Mouse (Mus musculus) adrenal gland, adult 18-20 months (tissue): ENCODE results near the gene Homer3. TPM values are rescaled to one million over a fixed set of nuclear protein-coding genes. Genes with fewer than 3 reads are reported as not detected.

Experiments used
- DNase-seq, 2 experiments: peaks; one replicate each; pipeline ENCODE4 v3.0.0; 2021 to 2022; ENCODE audit warnings: low spot score in 2 of 2
- total RNA-seq, 2 experiments: library from RNA; stranded (reverse); gene quantifications; 1 replicate in 1 of 2; 2 replicates in 1 of 2; pipeline ENCODE4 v1.2.3; 2021

Gene Homer3
- total RNA-seq, 2 experiments from 2014 or later = 18.5 to 19.8 TPM

DNA sequence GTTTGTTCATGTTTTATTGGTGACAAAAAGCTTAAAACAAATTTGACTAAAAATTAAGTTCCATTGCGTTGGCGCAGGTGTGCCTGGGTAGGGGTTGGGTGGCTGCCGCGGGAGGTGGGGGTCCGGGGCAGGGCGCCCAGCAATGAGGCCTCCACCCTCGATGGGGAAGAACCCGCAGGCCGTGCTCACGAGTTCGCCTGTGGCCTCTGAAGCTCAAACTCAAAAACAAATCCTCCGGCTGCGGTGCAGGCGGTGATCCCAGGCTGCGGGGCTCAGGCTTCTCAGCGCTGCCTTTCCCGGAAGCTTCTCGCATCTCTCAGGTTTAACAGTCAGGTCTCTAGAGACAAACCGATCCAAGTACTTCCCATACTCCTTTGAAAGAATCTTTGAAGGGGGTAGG is 48.9 kb downstream of the Homer3 start:
- no peak for DNase-seq

GRCm38 (mm10) chr8:70332070-70332877 is 49.6 kb downstream of the Homer3 start:
- peak; percentile 57 to 66 for DNase-seq

DNA sequence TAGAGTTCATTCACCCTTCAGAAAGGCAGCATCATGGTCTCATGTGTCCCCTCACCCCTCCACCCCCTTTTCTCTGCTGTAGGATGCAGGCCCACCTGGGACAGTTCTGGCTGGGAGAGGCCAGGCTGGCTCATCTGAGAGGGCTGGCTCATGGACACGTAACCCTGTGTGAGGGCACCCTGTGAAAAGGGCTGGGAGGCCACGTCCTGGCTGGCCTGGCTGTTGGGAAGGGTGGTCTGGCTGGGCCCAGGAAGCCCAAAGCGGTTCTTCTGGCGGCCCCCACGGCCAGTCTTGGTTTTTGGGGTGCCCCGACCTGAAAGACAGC is 50.2 kb downstream of the Homer3 start:
- DNase-seq = no peak

DNA sequence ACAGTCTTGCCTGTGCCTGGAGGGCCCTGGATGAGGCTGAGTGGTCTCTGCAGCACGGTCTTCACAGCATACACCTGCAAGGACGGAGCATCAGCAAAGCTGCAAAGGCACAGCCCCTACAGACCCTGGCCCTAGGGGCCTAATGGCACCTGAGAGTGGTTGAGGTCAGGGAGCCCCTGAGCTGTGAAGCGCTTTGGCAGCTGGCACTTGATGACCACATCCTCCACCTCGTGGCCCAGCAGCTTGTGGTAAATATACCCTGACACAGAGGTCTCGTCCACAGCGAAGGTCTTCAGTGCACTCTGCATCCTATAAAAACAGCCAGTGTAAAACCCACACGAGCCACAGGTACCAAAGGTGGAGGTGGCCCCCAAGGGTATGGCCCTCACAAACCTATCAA is 56.3 kb downstream of the Homer3 start:
- no peak for DNase-seq

GRCm38 (mm10) chr8:70340659-70341058 is 58.0 kb downstream of the Homer3 start:
- no peak for DNase-seq

- DNase-seq = no peak
Observed at GRCm38 (mm10) chr8:70342007-70342406, 59.4 kb downstream of the Homer3 start.

GRCm38 (mm10) chr8:70343076-70343475 is 60.4 kb downstream of the Homer3 start:
- no peak for DNase-seq

- DNase-seq = no peak
Observed at GRCm38 (mm10) chr8:70343696-70344095, 61.1 kb downstream of the Homer3 start.

Other genes starting within 250 kb of the Homer3 start
- 10 to 100 TPM; 48.8 to 55.7 TPM for gene Mau2, start 240.1 kb upstream of the Homer3 start, total RNA-seq
- 10 to 100 TPM; 25.8 to 27.9 TPM for gene Sugp1, start 240.0 kb upstream of the Homer3 start, total RNA-seq
- 1 to 10 TPM in 1 of 2 experiments, under 1 TPM in 1; 0.83 to 1.1 TPM for gene Tm6sf2, start 209.9 kb upstream of the Homer3 start, total RNA-seq
- 1 to 10 TPM in 1 of 2 experiments, under 1 TPM in 1; 0.83 to 3.0 TPM for gene Hapln4, start 199.4 kb upstream of the Homer3 start, total RNA-seq
- gene Ncan, start 162.0 kb upstream of the Homer3 start, total RNA-seq = 1 to 10 TPM in 1 of 2 experiments, under 1 TPM in 1; 0.13 to 2.6 TPM
- gene Nr2c2ap, start 151.5 kb upstream of the Homer3 start, total RNA-seq = 10 to 100 TPM; 19.0 to 24.0 TPM
- gene Rfxank, start 143.7 kb upstream of the Homer3 start, total RNA-seq = 10 to 100 TPM; 13.0 to 17.4 TPM
- 10 to 100 TPM; 54.8 to 59.2 TPM for gene Borcs8, start 143.3 kb upstream of the Homer3 start, total RNA-seq
- gene Mef2b, start 143.1 kb upstream of the Homer3 start, total RNA-seq = under 1 TPM; 0.48 to 0.99 TPM
- 10 to 100 TPM; 68.0 to 84.2 TPM for gene Tmem161a, start 110.5 kb upstream of the Homer3 start, total RNA-seq
- gene Slc25a42, start 70.5 kb upstream of the Homer3 start, total RNA-seq = 10 to 100 TPM; 34.0 to 41.4 TPM
- gene Sugp2, start 48.6 kb upstream of the Homer3 start, total RNA-seq = 10 to 100 TPM; 31.4 to 33.7 TPM
- gene Armc6, start 48.4 kb upstream of the Homer3 start, total RNA-seq = 10 to 100 TPM; 10.9 to 13.6 TPM
- gene Ddx49, start 19.7 kb downstream of the Homer3 start, total RNA-seq = 10 to 100 TPM; 63.9 to 70.5 TPM
- 100 to 1,000 TPM; 185 to 205 TPM for gene Cope, start 19.7 kb downstream of the Homer3 start, total RNA-seq
- 1 to 10 TPM; 2.0 to 2.5 TPM for gene Cers1, start 32.9 kb downstream of the Homer3 start, total RNA-seq
- gene Gdf1, start 47.0 kb downstream of the Homer3 start, total RNA-seq = not detected
- 10 to 100 TPM; 64.0 to 70.2 TPM for gene Upf1, start 70.5 kb downstream of the Homer3 start, total RNA-seq
- gene Comp, start 90.7 kb downstream of the Homer3 start, total RNA-seq = under 1 TPM in 1 of 2 experiments, not detected in 1; 0.35 TPM
- 10 to 100 TPM; 19.3 to 22.3 TPM for gene Crtc1, start 156.8 kb downstream of the Homer3 start, total RNA-seq
- 10 to 100 TPM; 26.0 to 27.0 TPM for gene Klhl26, start 194.1 kb downstream of the Homer3 start, total RNA-seq
- gene Tmem59l, start 204.5 kb downstream of the Homer3 start, total RNA-seq = 10 to 100 TPM; 20.4 to 26.4 TPM
- gene Crlf1, start 210.3 kb downstream of the Homer3 start, total RNA-seq = 1 to 10 TPM in 1 of 2 experiments, under 1 TPM in 1; 0.74 to 1.6 TPM
- 100 to 1,000 TPM; 155 to 174 TPM for gene Rex1bd, start 223.9 kb downstream of the Homer3 start, total RNA-seq
- gene Uba52, start 228.0 kb downstream of the Homer3 start, total RNA-seq = 1,000 to 10,000 TPM; 1,449 to 1,570 TPM
- gene Fkbp8, start 244.9 kb downstream of the Homer3 start, total RNA-seq = 100 to 1,000 TPM; 257 to 332 TPM
- 10 to 100 TPM; 68.1 to 76.3 TPM for gene Kxd1, start 245.1 kb downstream of the Homer3 start, total RNA-seq